Mouse (Mus musculus) intestine, postnatal 0 days (tissue): ENCODE data around the gene Ogfod2. TPM values are rescaled to one million over a fixed set of nuclear protein-coding genes. Genes with fewer than 3 reads are reported as not detected.

Source experiments
- ATAC-seq: fragments of 200-750 bp; cut with Nextera tagmentation; 2 replicates; pipeline ENCODE4 v1.8.0; 2017; ENCODE audit warnings: mild to moderate bottlenecking, moderate TSS enrichment, moderate library complexity
- H3K27ac ChIP-seq: fragments of 300-500 bp; sonication (generic); 2 replicates; pipeline ENCODE4 v1.5.1; 2014; ENCODE audit warnings: mild to moderate bottlenecking, low read depth, low read length, moderate library complexity
- H3K27me3 ChIP-seq: fragments of 300-500 bp; sonication (generic); replicated peaks from 2 replicates; pipeline ENCODE4 v1.6.1; 2014; ENCODE audit warnings: low read length, mixed read lengths; ENCODE audit not compliant: control insufficient read depth, insufficient read depth
- H3K36me3 ChIP-seq: fragments of 300-500 bp; sonication (generic); 2 replicates; pipeline ENCODE4 v1.6.1; 2014; ENCODE audit warnings: mild to moderate bottlenecking, moderate library complexity; ENCODE audit not compliant: control insufficient read depth, insufficient read depth
- H3K4me1 ChIP-seq: fragments of 300-500 bp; sonication (generic); replicated peaks from 2 replicates; pipeline ENCODE4 v1.6.1; 2014; ENCODE audit warnings: antibody characterized with exemption, low read length, mixed read lengths; ENCODE audit not compliant: control insufficient read depth, insufficient read depth
- H3K4me2 ChIP-seq: fragments of 300-500 bp; sonication (generic); replicated peaks from 2 replicates; pipeline ENCODE4 v1.6.1; 2014; ENCODE audit warnings: low read depth, mild to moderate bottlenecking, moderate library complexity
- H3K4me3 ChIP-seq: fragments of 300-500 bp; sonication (generic); 2 replicates; pipeline ENCODE4 v1.5.1; 2014; ENCODE audit warnings: low read depth, low read length
- H3K9ac ChIP-seq: fragments of 300-500 bp; sonication (generic); 2 replicates; pipeline ENCODE4 v1.6.1; 2014; ENCODE audit warnings: mild to moderate bottlenecking, low read depth, low read length
- H3K9me3 ChIP-seq: fragments of 300-500 bp; sonication (generic); 2 replicates; pipeline ENCODE4 v1.6.1; 2016; ENCODE audit warnings: mixed run types; ENCODE audit not compliant: control insufficient read depth
- CTCF ChIP-seq: sonication (generic); IDR thresholded peaks from 2 replicates; pipeline ENCODE4 v1.5.1; 2016; ENCODE audit warnings: low read depth, mild to moderate bottlenecking, control low read depth, antibody characterized with exemption, moderate library complexity
- WGBS: fragments of 180-500 bp; shearing (Covaris S2); extraction: QIAGEN DNeasy Blood & Tissue Kit; methylation state at CpG from one replicate; pipeline ENCODE4 v1.1.7; 2014; 5-methylcytosine and 5-hydroxymethylcytosine counted together
- polyA plus RNA-seq: library from polyadenylated mRNA; unstranded; fragments of >200 nt; fragmentation: Nextera tagmentation; extraction: Ambion mirVana; gene quantifications from 2 replicates; pipeline ENCODE4 v1.2.1, GENCODE M21; 2015

Ogfod2 gene
- polyA plus RNA-seq, 1 experiment from 2014 or later: 21.3 TPM

DNA sequence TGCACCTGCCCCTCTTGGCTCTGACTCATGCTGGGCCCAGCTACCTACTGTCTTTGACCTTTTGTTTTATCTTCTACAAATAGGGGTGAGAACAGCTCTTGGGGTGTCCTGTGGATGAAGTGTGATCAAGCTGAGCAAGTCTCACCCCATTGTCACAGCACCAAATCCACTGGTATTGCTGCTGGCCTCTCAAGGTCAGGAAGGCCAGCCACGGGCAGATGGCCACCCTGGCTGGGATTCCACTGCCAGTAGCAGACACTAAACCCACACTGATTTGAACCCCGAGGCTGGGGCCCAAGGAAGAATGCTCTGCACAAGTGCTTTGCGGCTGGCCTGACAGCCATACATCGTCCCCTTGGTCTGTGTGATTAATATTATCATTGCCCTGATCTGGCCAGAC lies 46.2 kb downstream of the Ogfod2 start:
- Histone ChIP-seq H3K27me3 (no peaks in the 10 kb centered on the region), H3K4me3 (no peak overlapping the region), H3K9ac (no peak overlapping the region), H3K36me3 (no peaks in the 10 kb centered on the region), H3K4me2 (no peak overlapping the region), H3K27ac (no peak overlapping the region), H3K4me1 (no peaks in the 10 kb centered on the region), H3K9me3 (no peaks in the 10 kb centered on the region)
- no peak for TF ChIP-seq CTCF
- 64% methylated on average over 4 of the region's 4 CpGs for WGBS
- no peak for ATAC-seq

DNA sequence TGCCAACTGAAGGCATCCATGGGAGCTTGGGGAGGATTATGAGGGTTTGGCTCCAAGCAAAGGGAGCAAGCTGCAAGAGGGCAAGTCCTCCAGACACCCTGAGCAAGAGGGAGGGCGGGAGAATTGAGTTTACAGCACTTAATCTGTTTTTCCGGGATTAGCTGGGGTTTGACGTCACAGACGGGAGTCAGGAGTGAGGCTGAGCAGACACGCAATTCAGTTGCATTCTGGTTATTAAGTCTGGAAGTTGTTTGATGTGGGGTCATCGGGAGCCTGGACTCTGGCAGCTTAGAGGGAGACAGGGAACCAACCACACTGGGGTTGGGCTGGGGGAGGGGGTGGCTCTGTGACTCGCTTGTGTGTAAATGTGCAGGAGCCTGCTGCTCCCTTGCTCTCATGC lies 47.4 kb downstream of the Ogfod2 start:
- H3K9me3 ChIP-seq: no peaks in the 10 kb centered on the region
- H3K4me1 ChIP-seq: no peaks in the 10 kb centered on the region
- no peak overlapping the region for H3K4me3 ChIP-seq
- no peak for ATAC-seq
- 0 out of 2 replicates have a peak overlapping the region, but pooled peaks have one; percentile 21 for H3K4me2 ChIP-seq
- no peaks in the 10 kb centered on the region for H3K27me3 ChIP-seq
- 22% methylated on average over 7 of the region's 7 CpGs for WGBS
- H3K27ac ChIP-seq: no peak overlapping the region
- TF ChIP-seq CTCF: no peak
- no peak overlapping the region for H3K9ac ChIP-seq
- H3K36me3 ChIP-seq: no peaks in the 10 kb centered on the region

DNA sequence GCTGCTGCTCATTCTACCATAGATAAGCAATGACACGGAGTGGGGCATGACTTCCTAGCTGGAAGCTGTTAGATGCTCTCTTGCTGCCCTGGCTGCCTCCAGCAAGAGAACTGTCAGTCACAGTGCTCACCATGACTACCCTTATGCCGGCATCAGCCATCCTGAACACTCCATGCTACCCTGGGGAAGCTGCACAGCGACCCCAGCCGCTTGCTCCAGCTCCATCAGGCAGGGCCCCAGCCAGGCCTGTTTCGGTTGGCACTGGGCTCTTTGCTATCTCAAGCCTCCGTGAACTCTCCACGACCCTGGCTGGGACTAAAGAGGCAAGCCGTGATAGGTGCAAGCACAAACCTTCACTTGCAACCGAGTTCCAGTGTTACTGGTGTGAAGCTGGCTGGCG lies 49.7 kb downstream of the Ogfod2 start:
- ATAC-seq: no peak
- no peaks in the 10 kb centered on the region for H3K9me3 ChIP-seq
- no peak overlapping the region for H3K9ac ChIP-seq
- TF ChIP-seq CTCF: no peak
- no peak overlapping the region for H3K4me2 ChIP-seq
- H3K27me3 ChIP-seq: no peaks in the 10 kb centered on the region
- WGBS: 48% methylated on average over 10 of the region's 10 CpGs
- no peaks in the 10 kb centered on the region for H3K36me3 ChIP-seq
- H3K4me3 ChIP-seq: no peak overlapping the region
- H3K4me1 ChIP-seq: no peaks in the 10 kb centered on the region
- no peak overlapping the region for H3K27ac ChIP-seq

DNA sequence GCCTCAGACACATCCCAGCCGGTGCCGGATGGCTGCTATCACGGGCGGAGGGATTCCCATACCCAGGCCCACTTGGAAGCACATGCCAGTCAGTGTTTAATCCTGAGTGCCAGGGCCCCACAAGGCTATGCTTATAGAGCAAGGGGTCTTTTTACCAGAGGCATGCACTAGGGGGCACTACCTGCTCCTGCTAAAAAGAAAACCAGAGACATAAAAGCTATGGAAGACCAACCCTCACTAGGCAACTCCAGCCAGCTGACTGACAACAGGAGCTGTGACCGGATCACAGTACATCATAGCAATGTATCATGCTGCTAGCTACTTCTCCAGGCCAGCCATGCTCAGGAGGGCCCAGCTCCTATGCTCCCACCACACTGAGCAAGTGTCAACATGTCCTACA lies 50.5 kb downstream of the Ogfod2 start:
- Histone ChIP-seq H3K36me3 (no peaks in the 10 kb centered on the region), H3K27ac (no peak overlapping the region), H3K4me1 (no peaks in the 10 kb centered on the region), H3K9me3 (no peaks in the 10 kb centered on the region), H3K4me2 (no peak overlapping the region), H3K9ac (no peak overlapping the region), H3K27me3 (no peaks in the 10 kb centered on the region), H3K4me3 (no peak overlapping the region)
- no peak for ATAC-seq
- WGBS: 65% methylated on average over 5 of the region's 5 CpGs
- TF ChIP-seq CTCF: peak; percentile 80

- no peak overlapping the region for H3K27ac ChIP-seq
- H3K9me3 ChIP-seq: no peaks in the 10 kb centered on the region
- H3K4me3 ChIP-seq: no peak overlapping the region
- H3K4me1 ChIP-seq: no peaks in the 10 kb centered on the region
- H3K36me3 ChIP-seq: no peaks in the 10 kb centered on the region
- H3K27me3 ChIP-seq: no peaks in the 10 kb centered on the region
- no peak for ATAC-seq
- no peak for TF ChIP-seq CTCF
- H3K9ac ChIP-seq: no peak overlapping the region
- WGBS: 62% methylated on average over 11 of the region's 11 CpGs
- H3K4me2 ChIP-seq: no peak overlapping the region
Measured at GRCm38 (mm10) chr5:124163445-124163844, 51.3 kb downstream of the Ogfod2 start.

Other genes starting within 250 kb of the Ogfod2 start
- gene Hcar2, start 246.8 kb upstream of the Ogfod2 start, polyA plus RNA-seq: 0.16 and 0.30 TPM in 2 replicates
- gene Hcar1, start 232.3 kb upstream of the Ogfod2 start, polyA plus RNA-seq: 1.4 TPM in 2 replicates
- 82.7 and 89.1 TPM in 2 replicates for gene Denr, start 205.1 kb upstream of the Ogfod2 start, polyA plus RNA-seq
- 0.35 and 0.41 TPM in 2 replicates for gene Gm43518, start 184.9 kb upstream of the Ogfod2 start, polyA plus RNA-seq
- 3.8 and 4.0 TPM in 2 replicates for gene Ccdc62, start 181.6 kb upstream of the Ogfod2 start, polyA plus RNA-seq
- gene Hip1r, start 138.7 kb upstream of the Ogfod2 start, polyA plus RNA-seq: 18.3 and 22.6 TPM in 2 replicates
- gene Vps37b, start 80.0 kb upstream of the Ogfod2 start, polyA plus RNA-seq: 16.7 and 17.8 TPM in 2 replicates
- gene Abcb9, start 16.5 kb upstream of the Ogfod2 start, polyA plus RNA-seq: 4.0 and 4.6 TPM in 2 replicates
- gene Arl6ip4, start 3.8 kb downstream of the Ogfod2 start, polyA plus RNA-seq: 75.5 and 76.9 TPM in 2 replicates
- gene Pitpnm2, start 137.5 kb downstream of the Ogfod2 start, polyA plus RNA-seq: 1.5 and 1.9 TPM in 2 replicates
- 2.5 and 2.6 TPM in 2 replicates for gene Mphosph9, start 215.7 kb downstream of the Ogfod2 start, polyA plus RNA-seq
- 5.0 TPM in 2 replicates for gene 2810006K23Rik, start 215.8 kb downstream of the Ogfod2 start, polyA plus RNA-seq